Mouse (Mus musculus): ENCODE measurements around the gene Arf4.

- no peak for TF ChIP-seq GATA1 (IDR thresholded peaks at IDR 0.05; ENCODE audit: borderline replicate concordance, low read length)
- no peak for TF ChIP-seq FLI1 (IDR thresholded peaks at IDR 0.05; ENCODE audit: low read length)
Measured at GRCm38 (mm10) chr14:26638708-26639084, 822 bp downstream of the Arf4 start.

Measured in megakaryocyte, embryonic 14.5 days (primary cell).